In genomic region chr1:120246946-120247345, GRCm38 (mm10) we compare ENCODE assay signal across 17 mouse cellular contexts.
"Had no signal": no experiment of that assay in that cellular context is flagged by ENCODE, and none has a peak within 500 bp of the region (broad histone marks: within the 10 kb centered on the region; RNA-seq: fewer than 3 reads in every experiment).

No protein-coding gene starts in this region.

- H3K4me2 ChIP-seq: lung, embryonic 14.5 days; midbrain, embryonic 13.5 days; neural tube, embryonic 13.5 days; neural tube, embryonic 15.5 days had no signal

- H3K36me3 ChIP-seq: midbrain, embryonic 10.5 days; midbrain, embryonic 13.5 days; neural tube, embryonic 13.5 days; neural tube, embryonic 15.5 days had no signal

- H3K4me1 ChIP-seq: neural tube, embryonic 13.5 days; neural tube, embryonic 15.5 days had no signal

- H3K27ac ChIP-seq: midbrain, embryonic 10.5 days; midbrain, embryonic 13.5 days; neural tube, embryonic 13.5 days; neural tube, embryonic 15.5 days had no signal

- ATAC-seq: midbrain, embryonic 13.5 days; midbrain, embryonic 16.5 days had no signal

- H3K9me3 ChIP-seq: midbrain, embryonic 10.5 days; midbrain, embryonic 13.5 days; neural tube, embryonic 13.5 days; neural tube, embryonic 15.5 days had no signal

- H3K27me3 ChIP-seq: midbrain, embryonic 13.5 days; neural tube, embryonic 13.5 days; neural tube, embryonic 15.5 days had no signal

- H3K9ac ChIP-seq: lung, embryonic 14.5 days; midbrain, embryonic 13.5 days; neural tube, embryonic 13.5 days; neural tube, embryonic 15.5 days had no signal

- H3K4me3 ChIP-seq: midbrain, embryonic 10.5 days; midbrain, embryonic 13.5 days; myocyte; neural tube, embryonic 13.5 days; neural tube, embryonic 15.5 days had no signal

- DNase-seq: lung, adult 18-20 months; lung, embryonic 14.5 days; lung, postnatal 10 days; lung, postnatal 4 days; right cerebral cortex, adult 18-20 months; right cerebral cortex, postnatal 25 days; right cerebral cortex, postnatal 4 days; spleen, adult 18-20 months; thymus, adult 18-20 months; thymus, postnatal 14 days; thymus, postnatal 36 days had no signal
